Mouse (Mus musculus) MEL (cell line): Measurements from ENCODE around the gene Hist3h2a. TPM values are rescaled to one million over a fixed set of nuclear protein-coding genes. Genes with fewer than 3 reads are reported as not detected.

Experiments
- DNase-seq: peaks from one replicate; pipeline ENCODE4 v3.0.0; 2011; ENCODE audit warnings: low read depth, low spot score
- H3K27ac ChIP-seq: 2 replicates; pipeline ENCODE4 v1.5.1; 2012; ENCODE audit warnings: low read depth, mild to moderate bottlenecking, control low read depth, low read length, moderate library complexity; ENCODE audit not compliant: control insufficient read depth
- H3K27me3 ChIP-seq, 2 experiments: fragments of 150-350 bp in 1 of 2; sonication (generic) in 1 of 2; 2 replicates each; pipeline ENCODE4 v1.6.1; 2012; ENCODE audit warnings: low read length in 2 of 2, mild to moderate bottlenecking in 2 of 2, improper control_type of control experiment in 1 of 2, moderate library complexity in 1 of 2; ENCODE audit not compliant: insufficient read depth in 2 of 2, control insufficient read depth in 1 of 2
- H3K36me3 ChIP-seq, 2 experiments: 2 replicates each; pipeline ENCODE4 v1.6.1; 2012 to 2014; ENCODE audit warnings: low read length in 2 of 2, improper control_type of control experiment in 1 of 2, inconsistent platforms in 1 of 2, mild to moderate bottlenecking in 1 of 2; ENCODE audit not compliant: insufficient read depth in 2 of 2, control insufficient read depth in 1 of 2
- H3K4me1 ChIP-seq, 2 experiments: fragments of 150-350 bp in 1 of 2; sonication (generic) in 1 of 2; 2 replicates each; pipeline ENCODE4 v1.6.1; 2012; ENCODE audit warnings: low read length in 2 of 2, improper control_type of control experiment in 1 of 2, mild to moderate bottlenecking in 1 of 2; ENCODE audit not compliant: insufficient read depth in 2 of 2, control insufficient read depth in 1 of 2
- H3K4me3 ChIP-seq, 2 experiments: fragments of 150-350 bp in 1 of 2; sonication (generic) in 1 of 2; 2 replicates each; pipeline ENCODE4 v1.5.1; 2012; ENCODE audit warnings: low read depth in 2 of 2, low read length in 2 of 2, mild to moderate bottlenecking in 2 of 2, moderate library complexity in 2 of 2, control low read depth in 1 of 2, improper control_type of control experiment in 1 of 2; ENCODE audit not compliant: control insufficient read depth in 1 of 2, insufficient read depth in 1 of 2
- H3K79me2 ChIP-seq: 2 replicates; pipeline ENCODE4 v1.6.1; 2012; ENCODE audit warnings: mild to moderate bottlenecking, low read length, moderate library complexity; ENCODE audit not compliant: control insufficient read depth, poor library complexity, insufficient read depth
- H3K9ac ChIP-seq: 2 replicates; pipeline ENCODE4 v1.6.1; 2012; ENCODE audit warnings: low read depth, mild to moderate bottlenecking, control low read depth, low read length, moderate library complexity; ENCODE audit not compliant: control insufficient read depth, poor library complexity, severe bottlenecking
- H3K9me3 ChIP-seq: fragments of 150-350 bp; sonication (generic); replicated peaks from 2 replicates; pipeline ENCODE4 v1.6.1; 2012; ENCODE audit warnings: mild to moderate bottlenecking, low read length, improper control_type of control experiment, moderate library complexity; ENCODE audit not compliant: insufficient read depth
- CHD1 ChIP-seq: IDR thresholded peaks from 2 replicates; pipeline ENCODE4 v1.6.1; 2012; ENCODE audit warnings: low read depth, mild to moderate bottlenecking, inconsistent platforms, low read length, improper control_type of control experiment
- E2F4 ChIP-seq: IDR thresholded peaks from 2 replicates; pipeline ENCODE4 v1.6.1; 2011; ENCODE audit warnings: low read depth, low read length, improper control_type of control experiment, borderline replicate concordance
- EP300 ChIP-seq, 2 experiments: IDR thresholded peaks; 2 replicates each; pipeline ENCODE4 v1.6.1; 2011; ENCODE audit warnings: improper control_type of control experiment in 2 of 2, low read length in 2 of 2, low read depth in 1 of 2, mild to moderate bottlenecking in 1 of 2
- ETS1 ChIP-seq: IDR thresholded peaks from 2 replicates; pipeline ENCODE4 v1.6.1; 2012; ENCODE audit warnings: low read depth, mild to moderate bottlenecking, inconsistent platforms, low read length, improper control_type of control experiment, moderate library complexity
- GABPA ChIP-seq: IDR thresholded peaks from 2 replicates; pipeline ENCODE4 v1.6.1; 2012; ENCODE audit warnings: low read depth, mild to moderate bottlenecking, inconsistent platforms, low read length, improper control_type of control experiment, moderate library complexity
- GATA1 ChIP-seq: IDR thresholded peaks from 2 replicates; pipeline ENCODE4 v1.6.1; 2011; ENCODE audit warnings: low read depth, low read length, improper control_type of control experiment
- JUND ChIP-seq: IDR thresholded peaks from 2 replicates; pipeline ENCODE4 v1.6.1; 2011; ENCODE audit warnings: low read depth, mild to moderate bottlenecking, improper control_type of control experiment, low read length
- KAT2A ChIP-seq: conservative IDR thresholded peaks from 2 replicates; pipeline ENCODE4 v1.6.1; 2012; ENCODE audit warnings: low read depth, low read length, improper control_type of control experiment, inconsistent platforms
- MAFK ChIP-seq: IDR thresholded peaks from 2 replicates; pipeline ENCODE4 v1.6.1; 2011; ENCODE audit warnings: low read depth, mild to moderate bottlenecking, low read length, improper control_type of control experiment, borderline replicate concordance
- MAX ChIP-seq: IDR thresholded peaks from 2 replicates; pipeline ENCODE4 v1.6.1; 2011; ENCODE audit warnings: low read length, improper control_type of control experiment
- MAZ ChIP-seq: IDR thresholded peaks from 2 replicates; pipeline ENCODE4 v1.6.1; 2012; ENCODE audit warnings: low read depth, mild to moderate bottlenecking, inconsistent platforms, low read length, improper control_type of control experiment
- MYC ChIP-seq: IDR thresholded peaks from 2 replicates; pipeline ENCODE4 v1.6.1; 2011; ENCODE audit warnings: low read depth, mild to moderate bottlenecking, low read length, improper control_type of control experiment, moderate library complexity
- NELFE ChIP-seq: IDR thresholded peaks from 2 replicates; pipeline ENCODE4 v1.6.1; 2011; ENCODE audit warnings: low read depth, low read length, improper control_type of control experiment
- NRF1 ChIP-seq: IDR thresholded peaks from 2 replicates; pipeline ENCODE4 v1.6.1; 2014; ENCODE audit warnings: low read depth, mild to moderate bottlenecking, inconsistent platforms, low read length, improper control_type of control experiment, moderate library complexity; ENCODE audit not compliant: poor library complexity, insufficient read depth, severe bottlenecking
- POLR2A ChIP-seq, 2 experiments: IDR thresholded peaks; 2 replicates each; pipeline ENCODE4 v1.6.1; 2011 to 2012; ENCODE audit warnings: low read length in 2 of 2, mild to moderate bottlenecking in 2 of 2, control low read depth in 1 of 2, improper control_type of control experiment in 1 of 2, low read depth in 1 of 2, moderate library complexity in 1 of 2; ENCODE audit not compliant: control insufficient read depth in 1 of 2, insufficient read depth in 1 of 2, poor library complexity in 1 of 2
- RAD21 ChIP-seq: IDR thresholded peaks from 2 replicates; pipeline ENCODE4 v1.6.1; 2011; ENCODE audit warnings: mild to moderate bottlenecking, low read depth, low read length, improper control_type of control experiment
- RCOR1 ChIP-seq: IDR thresholded peaks from 2 replicates; pipeline ENCODE4 v1.6.1; 2012; ENCODE audit warnings: low read depth, mild to moderate bottlenecking, inconsistent platforms, low read length, improper control_type of control experiment
- SIN3A ChIP-seq: IDR thresholded peaks from 2 replicates; pipeline ENCODE4 v1.6.1; 2012; ENCODE audit warnings: low read length, improper control_type of control experiment, inconsistent platforms
- TAL1 ChIP-seq: IDR thresholded peaks from 2 replicates; pipeline ENCODE4 v1.6.1; 2012; ENCODE audit warnings: mild to moderate bottlenecking, inconsistent platforms, low read length, moderate library complexity, mixed read lengths
- TCF12 ChIP-seq: IDR thresholded peaks from 2 replicates; pipeline ENCODE4 v1.6.1; 2014; ENCODE audit warnings: low read depth, mild to moderate bottlenecking, inconsistent platforms, low read length, improper control_type of control experiment, moderate library complexity
- UBTF ChIP-seq: IDR thresholded peaks from 2 replicates; pipeline ENCODE4 v1.6.1; 2012; ENCODE audit warnings: low read depth, mild to moderate bottlenecking, inconsistent platforms, low read length, improper control_type of control experiment, moderate library complexity, borderline replicate concordance; ENCODE audit not compliant: insufficient read depth
- USF1 ChIP-seq: IDR thresholded peaks from 2 replicates; pipeline ENCODE4 v1.6.1; 2014; ENCODE audit warnings: low read depth, mild to moderate bottlenecking, inconsistent platforms, low read length, improper control_type of control experiment, moderate library complexity
- USF2 ChIP-seq, 2 experiments: IDR thresholded peaks; 2 replicates each; pipeline ENCODE4 v1.6.1; 2011 to 2012; ENCODE audit warnings: improper control_type of control experiment in 2 of 2, low read length in 2 of 2, borderline replicate concordance in 1 of 2, inconsistent platforms in 1 of 2, low read depth in 1 of 2, mild to moderate bottlenecking in 1 of 2; ENCODE audit not compliant: insufficient read depth in 1 of 2
- ZMIZ1 ChIP-seq: IDR thresholded peaks from 2 replicates; pipeline ENCODE4 v1.6.1; 2012; ENCODE audit warnings: low read depth, mild to moderate bottlenecking, inconsistent platforms, low read length, improper control_type of control experiment, moderate library complexity
- ZNF384 ChIP-seq: IDR thresholded peaks from 2 replicates; pipeline ENCODE4 v1.6.1; 2012; ENCODE audit warnings: low read depth, mild to moderate bottlenecking, inconsistent platforms, low read length, improper control_type of control experiment
- polyA plus RNA-seq, 2 experiments: library from polyadenylated mRNA; stranded (reverse) in 1 of 2; unstranded in 1 of 2; fragments of >175 nt in 1 of 2; fragments of >200 nt in 1 of 2; gene quantifications; 2 replicates each; pipeline versions ENCODE4 v1.2.1 to v1.2.4; 2012; ENCODE audit warnings: low replicate concordance in 2 of 2, low read depth in 1 of 2; ENCODE audit not compliant: insufficient read length in 2 of 2, insufficient read depth in 1 of 2, missing spikeins in 1 of 2
- total RNA-seq: library from RNA; depleted of rRNA; stranded (reverse); fragments of 300-350 nt; gene quantifications from 2 replicates; pipeline ENCODE4 v1.2.3, GENCODE M21; 2012

Hist3h2a gene
- total and polyA plus RNA-seq, 3 experiments: 0.42 to 184 TPM; not detected in 1

- Histone ChIP-seq H3K79me2 (no peaks in the 10 kb centered on the region), H3K27ac (no peak overlapping the region), H3K36me3 (peaks cover 0 to 4% of the 10 kb centered on the region in 2 experiments; a peak in 2 of 4 replicates), H3K27me3 (no peaks in the 10 kb centered on the region), H3K9ac (no peak overlapping the region), H3K9me3 (no peaks in the 10 kb centered on the region), H3K4me3 (no peak overlapping the region), H3K4me1 (peaks cover 0 to 5% of the 10 kb centered on the region in 2 experiments; a peak in 2 of 4 replicates)
- no peak for DNase-seq
- TF ChIP-seq RAD21 (no peak), MYC (no peak), MAX (no peak), ETS1 (no peak), USF2 (IDR thresholded peaks at IDR 0.05; ENCODE audit: borderline replicate concordance in 1 of 2, insufficient read depth in 1 of 2, low read depth in 1 of 2, low read length in 2 of 2) (no peak), USF1 (no peak), SIN3A (no peak), KAT2A (no peak), CHD1 (no peak), ZNF384 (no peak), GATA1 (no peak), ZMIZ1 (no peak), UBTF (no peak), POLR2A (IDR thresholded peaks at IDR 0.05; ENCODE audit: control insufficient read depth in 1 of 2, insufficient read depth in 1 of 2, low read depth in 1 of 2, low read length in 2 of 2, poor library complexity in 1 of 2) (no peak), GABPA (no peak), NELFE (no peak), TCF12 (no peak), JUND (no peak), EP300 (IDR thresholded peaks at IDR 0.05; ENCODE audit: low read depth in 1 of 2, low read length in 2 of 2) (no peak), NRF1 (no peak)
These were observed 7.1 kb downstream of the Hist3h2a start for GRCm38 (mm10) chr11:58961364-58962177.

- no peaks in the 10 kb centered on the region; a peak in 1 of 4 replicates for H3K36me3 ChIP-seq
- TF ChIP-seq NELFE (no peak), TCF12 (no peak), TAL1 (no peak), MAX (no peak), ZMIZ1 (no peak), KAT2A (no peak), MAFK (no peak), RCOR1 (no peak), E2F4 (no peak), MAZ (no peak), GABPA (no peak), CHD1 (no peak), ZNF384 (no peak)
- H3K27me3 ChIP-seq: no peaks in the 10 kb centered on the region
- no peaks in the 10 kb centered on the region for H3K4me1 ChIP-seq
- no peak for DNase-seq
- no peak overlapping the region for H3K9ac ChIP-seq
- H3K79me2 ChIP-seq: no peaks in the 10 kb centered on the region
- no peak overlapping the region for H3K27ac ChIP-seq
- no peaks in the 10 kb centered on the region for H3K9me3 ChIP-seq
- no peak overlapping the region for H3K4me3 ChIP-seq
These were observed 9.1 kb downstream of the Hist3h2a start for GRCm38 (mm10) chr11:58963543-58963942.
